Mouse (Mus musculus) naive thymus-derived CD4-positive, alpha-beta T cell, adult 2 months (primary cell): Measurements from ENCODE around the gene Dok1.
A peak's percentile ranks its signal among the peaks of the same experiment; 100 is the strongest.

Experiments used
- DNase-seq: peaks from one replicate; pipeline ENCODE4 v3.0.0-alpha.2; 2011; ENCODE audit warnings: low read depth

Gene Dok1

DNA sequence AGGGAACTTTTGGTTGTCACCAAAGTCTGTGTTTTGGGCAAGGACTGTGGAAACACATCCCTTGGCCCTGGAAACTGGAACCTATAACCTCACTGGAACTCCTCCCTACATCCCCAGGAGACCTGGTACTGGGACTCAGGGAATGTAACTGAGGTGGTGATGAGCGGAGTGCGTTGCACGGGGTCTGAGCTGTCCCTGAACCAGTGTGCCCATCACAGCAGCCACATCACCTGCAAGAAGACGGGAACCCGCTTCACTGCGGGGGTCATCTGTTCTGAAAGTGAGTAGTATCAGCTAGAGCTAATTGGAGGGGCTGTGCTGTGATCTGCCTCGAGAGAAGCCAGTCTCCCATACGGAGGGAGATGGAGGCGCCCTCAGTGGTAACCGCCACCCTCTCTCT lies 16.1 kb upstream of the Dok1 start:
- no peak for DNase-seq

GRCm38 (mm10) chr6:83044742-83045141 lies 11.5 kb upstream of the Dok1 start:
- no peak for DNase-seq

GRCm38 (mm10) chr6:83043993-83044392 lies 10.7 kb upstream of the Dok1 start:
- DNase-seq = no peak

- DNase-seq = no peak
Observed at GRCm38 (mm10) chr6:83043561-83043960, 10.3 kb upstream of the Dok1 start.

GRCm38 (mm10) chr6:83040601-83041000 lies 7.3 kb upstream of the Dok1 start:
- no peak for DNase-seq

GRCm38 (mm10) chr6:83038496-83039012 lies 5.3 kb upstream of the Dok1 start:
- DNase-seq = peak; percentile 95

- DNase-seq = no peak
Observed at GRCm38 (mm10) chr6:83037188-83037587, 3.9 kb upstream of the Dok1 start.

- DNase-seq = no peak
Observed at GRCm38 (mm10) chr6:83034463-83035055, 1.3 kb upstream of the Dok1 start.

DNA sequence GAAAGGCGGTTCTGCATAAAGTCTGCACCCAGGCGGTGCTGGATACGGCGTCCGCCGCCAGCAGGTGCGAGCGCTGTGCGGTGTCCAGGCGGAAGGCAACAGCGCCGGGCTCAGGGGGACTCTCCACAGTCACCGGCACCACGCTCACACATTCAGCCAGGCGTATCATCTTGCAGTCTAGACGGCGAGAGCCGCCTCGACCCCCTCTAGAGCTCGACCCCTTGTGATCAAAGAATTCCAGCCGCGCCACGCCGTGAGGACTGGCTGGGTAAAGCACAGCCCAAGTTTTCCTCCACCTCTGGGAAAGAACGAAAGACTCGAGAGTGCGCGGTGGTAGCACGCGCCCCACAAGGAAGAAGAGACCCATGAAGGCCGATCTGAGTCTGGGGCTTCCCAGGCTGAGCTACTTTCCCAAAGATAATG lies 491 bp downstream of the Dok1 start:
- DNase-seq = peak; percentile 60

GRCm38 (mm10) chr6:83031921-83032590 lies 1.2 kb downstream of the Dok1 start:
- DNase-seq = no peak

DNA sequence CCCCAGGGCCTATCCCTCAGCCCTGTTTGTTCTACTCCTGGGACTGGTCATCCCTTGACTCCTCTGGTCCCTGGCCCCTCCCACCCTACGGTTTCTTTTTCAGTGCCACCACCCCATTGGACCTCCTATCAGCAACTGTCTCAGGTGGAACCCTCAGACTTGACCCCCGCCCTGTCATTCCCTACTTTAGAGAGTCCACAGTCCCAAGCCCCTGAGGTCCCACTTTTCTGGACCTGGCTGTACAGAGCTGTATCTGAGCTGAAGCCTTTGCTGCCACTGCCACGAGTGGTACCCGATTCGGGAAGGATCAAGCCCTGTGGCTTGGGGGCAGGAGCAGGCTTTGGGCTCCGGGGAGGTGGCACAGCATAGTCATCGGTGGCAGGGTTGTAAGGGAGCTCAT lies 2.2 kb downstream of the Dok1 start:
- DNase-seq = no peak

DNA sequence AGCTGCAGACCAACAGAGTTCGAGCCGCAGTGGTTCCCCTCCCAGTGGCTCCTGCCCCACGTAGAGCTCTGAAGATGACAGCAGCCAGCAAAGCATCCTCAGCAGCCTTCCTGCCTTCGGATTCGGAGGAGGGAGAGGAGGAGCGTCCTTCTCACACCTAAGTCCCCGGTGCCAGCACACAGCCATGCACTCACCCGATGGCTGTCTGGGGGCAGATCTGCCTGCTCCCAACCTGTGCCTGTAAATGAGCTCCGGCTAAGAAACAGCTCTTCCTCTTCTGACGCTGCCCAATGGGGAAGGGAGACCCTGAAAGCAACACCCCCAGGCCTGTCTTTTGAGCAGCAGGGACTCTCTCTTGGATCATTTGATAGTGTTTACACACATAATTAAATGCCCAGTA lies 3.5 kb downstream of the Dok1 start:
- no peak for DNase-seq

- no peak for DNase-seq
Observed at GRCm38 (mm10) chr6:83027706-83028105, 5.6 kb downstream of the Dok1 start.

DNA sequence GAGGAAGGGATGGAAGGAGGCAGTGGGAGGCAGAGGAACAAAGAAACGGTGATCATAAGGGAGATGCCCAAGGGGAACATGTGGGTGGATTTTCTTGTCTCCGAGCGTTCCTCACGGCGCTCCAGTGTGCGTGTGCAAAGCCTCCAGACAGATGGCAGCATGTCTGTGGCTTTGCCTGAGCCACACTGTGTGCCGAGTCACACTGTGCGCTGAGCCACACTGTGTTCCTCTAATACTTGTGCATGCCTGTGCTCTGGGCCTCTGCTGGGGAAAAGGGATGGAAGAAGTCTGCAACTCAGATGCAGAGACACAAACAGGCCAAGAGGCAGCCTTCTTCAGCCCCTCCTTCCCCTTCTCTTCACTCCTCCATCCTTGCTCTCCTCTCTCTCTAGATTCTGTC lies 6.0 kb downstream of the Dok1 start:
- DNase-seq = no peak

DNA sequence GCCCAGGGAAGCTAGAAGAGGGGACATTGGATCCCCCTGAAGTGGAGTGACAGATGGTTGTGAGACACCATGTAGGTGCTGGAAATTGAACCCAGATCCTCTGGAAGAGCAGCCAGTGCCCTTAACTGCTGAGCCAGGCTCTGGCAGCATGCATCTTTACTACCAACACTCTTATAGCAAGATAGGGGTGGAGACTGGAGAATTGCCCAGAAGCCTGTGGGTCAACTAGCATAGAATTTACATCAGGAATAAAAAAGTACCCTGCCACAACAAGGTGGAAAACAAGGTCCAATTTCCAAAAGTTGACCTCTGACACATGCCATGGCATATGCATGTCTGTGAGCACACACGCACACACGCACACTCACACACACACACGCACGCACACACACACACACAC lies 8.1 kb downstream of the Dok1 start:
- DNase-seq = no peak

DNA sequence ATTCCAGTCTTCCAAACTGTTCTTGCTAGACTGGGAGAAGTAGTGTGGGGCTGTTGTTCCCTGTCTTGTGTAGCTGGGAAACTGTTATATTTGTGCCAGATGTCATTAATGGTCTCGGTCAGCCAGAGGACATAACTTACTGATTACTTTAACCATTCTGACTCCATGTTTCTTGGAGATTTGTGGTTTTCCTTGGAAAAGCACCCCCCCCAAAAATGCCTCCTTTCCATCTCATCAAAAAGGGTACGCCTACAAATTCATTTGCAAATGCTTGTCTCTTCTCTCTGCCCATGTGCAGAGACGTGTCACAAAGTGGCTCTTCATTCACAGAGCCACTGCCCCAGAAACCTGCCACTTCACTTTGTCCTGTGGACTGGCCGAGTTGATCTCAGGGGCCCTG lies 8.8 kb downstream of the Dok1 start:
- DNase-seq = no peak

DNA sequence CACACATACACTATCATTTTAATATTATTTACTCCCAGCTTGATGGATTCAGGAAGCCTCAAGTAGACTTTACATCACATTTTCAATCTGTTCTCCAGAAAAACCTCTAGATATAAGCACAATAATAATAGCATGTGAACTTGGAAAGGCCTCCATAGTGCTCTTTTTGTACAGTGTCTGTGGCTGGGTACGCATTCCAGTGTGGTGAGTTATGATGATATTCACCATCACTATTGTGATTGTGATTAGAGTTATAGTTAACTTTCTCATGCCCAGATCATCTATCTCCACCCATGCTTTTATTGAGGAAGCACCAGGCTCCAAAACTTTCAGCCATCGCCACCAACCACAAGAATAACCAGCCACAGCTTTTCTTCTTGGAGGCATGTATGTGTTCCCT lies 9.5 kb downstream of the Dok1 start:
- DNase-seq = no peak

- DNase-seq = no peak
Observed at GRCm38 (mm10) chr6:83023008-83023407, 10.3 kb downstream of the Dok1 start.

GRCm38 (mm10) chr6:83020836-83021593 lies 12.3 kb downstream of the Dok1 start:
- DNase-seq = no peak

DNA sequence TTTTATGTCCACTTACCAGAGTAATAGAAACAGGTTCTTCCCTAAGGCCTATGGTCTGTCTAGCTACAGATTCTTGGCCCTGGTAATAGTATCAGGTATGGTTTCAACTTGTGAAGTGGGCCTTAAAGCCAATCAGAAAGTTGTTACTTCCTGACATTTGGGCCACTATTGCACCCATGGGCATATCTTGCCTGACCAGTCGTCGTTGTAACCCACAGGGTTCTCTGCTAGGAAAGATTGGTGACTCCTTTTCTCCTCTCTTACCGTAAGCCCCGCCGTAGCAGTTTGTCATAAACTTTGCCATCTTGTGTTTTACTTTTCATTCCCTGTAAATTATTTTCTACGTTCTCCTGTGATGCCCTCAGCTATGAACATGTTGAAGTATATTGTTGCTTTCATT lies 13.2 kb downstream of the Dok1 start:
- no peak for DNase-seq

- DNase-seq = no peak
Observed at GRCm38 (mm10) chr6:83019044-83019443, 14.2 kb downstream of the Dok1 start.

DNA sequence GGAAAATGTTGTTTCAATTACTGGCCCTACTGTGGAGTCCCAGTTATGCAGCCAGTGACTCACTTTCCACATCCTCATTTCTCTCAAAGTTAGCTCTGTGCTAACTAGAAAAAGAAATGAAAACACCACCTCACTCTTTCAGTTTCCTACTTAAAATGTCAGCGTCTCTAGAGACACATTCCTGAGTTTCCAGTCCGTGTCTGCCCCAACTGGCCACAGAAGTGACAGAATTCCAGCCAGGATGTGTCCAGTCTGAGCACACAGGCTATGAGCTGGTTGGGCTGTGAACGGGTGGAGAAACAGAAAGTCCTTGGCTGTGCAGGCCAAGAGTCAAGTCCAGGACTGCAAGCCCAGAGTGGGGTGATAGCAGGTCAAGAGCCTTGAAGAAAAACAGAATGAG lies 16.1 kb downstream of the Dok1 start:
- DNase-seq = no peak

GRCm38 (mm10) chr6:83015749-83016148 lies 17.5 kb downstream of the Dok1 start:
- no peak for DNase-seq
